Mouse (Mus musculus) adrenal gland, adult 2 months (tissue): ENCODE measurements around the gene Senp2. TPM values are rescaled to one million over a fixed set of nuclear protein-coding genes. Genes with fewer than 3 reads are reported as not detected.

Experiments
- DNase-seq: peaks from one replicate; pipeline ENCODE4 v3.0.0; 2021
- polyA plus RNA-seq: library from polyadenylated mRNA; depleted of rRNA; stranded (reverse); fragments of >200 nt; gene quantifications from 2 replicates; pipeline ENCODE4 v1.2.3, GENCODE M21; 2012; rRNA removed
- total RNA-seq, 2 experiments: library from RNA; stranded (reverse); gene quantifications; 2 replicates each; pipeline ENCODE4 v1.2.3; 2021

Gene Senp2
- total and polyA plus RNA-seq, 3 experiments, result 3.7 to 64.4 (median 33.0) TPM

DNA sequence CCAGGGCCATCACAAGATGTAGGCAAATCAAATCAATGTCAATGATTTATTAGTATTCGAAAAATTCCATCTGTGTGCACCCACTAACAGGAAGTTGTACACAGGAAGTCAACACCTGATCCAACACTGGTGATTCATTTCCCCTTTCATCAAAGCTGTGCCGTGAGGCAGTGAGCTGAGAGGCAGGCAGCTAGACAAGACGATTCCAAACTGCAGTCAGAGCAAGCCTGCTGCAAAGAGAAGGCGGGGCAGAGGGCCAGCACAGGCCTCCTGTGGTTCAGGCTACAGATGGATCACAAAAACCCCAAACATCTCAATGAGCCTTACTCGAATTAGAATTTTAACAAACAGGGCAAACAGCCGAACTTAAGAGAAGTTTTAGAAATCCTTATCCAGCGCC is 88.4 kb downstream of the Senp2 start:
- DNase-seq, result no peak

Other genes with a start within 250 kb of the Senp2 start
- 10 to 100 TPM; 30.8 to 80.2 TPM for gene Ehhadh, start 221.7 kb upstream of the Senp2 start, total RNA-seq
- 5.3 and 7.6 TPM in 2 replicates for gene Ehhadh, start 221.7 kb upstream of the Senp2 start, polyA plus RNA-seq
- gene Map3k13, start 215.1 kb upstream of the Senp2 start, total RNA-seq, result 1 to 10 TPM in 1 of 2 experiments, under 1 TPM in 1; 0.84 to 1.2 TPM
- 0.40 and 0.41 TPM in 2 replicates for gene Map3k13, start 215.1 kb upstream of the Senp2 start, polyA plus RNA-seq
- gene Tmem41a, start 61.9 kb upstream of the Senp2 start, total RNA-seq, result 10 to 100 TPM; 13.6 to 23.5 TPM
- gene Tmem41a, start 61.9 kb upstream of the Senp2 start, polyA plus RNA-seq, result 12.9 and 15.2 TPM in 2 replicates
- gene Liph, start 13.8 kb upstream of the Senp2 start, total RNA-seq, result under 1 TPM; 0.26 to 0.79 TPM
- 0.03 TPM in 1 of 2 replicates, not detected in the other for gene Liph, start 13.8 kb upstream of the Senp2 start, polyA plus RNA-seq
- gene Igf2bp2, start 153.8 kb downstream of the Senp2 start, total RNA-seq, result 1 to 10 TPM; 7.3 to 9.0 TPM
- gene Igf2bp2, start 153.8 kb downstream of the Senp2 start, polyA plus RNA-seq, result 2.8 and 3.5 TPM in 2 replicates